Mouse (Mus musculus) G1E (cell line): ENCODE results near the gene Polr2m.

Experiments
- CTCF ChIP-seq: IDR thresholded peaks from 2 replicates; pipeline ENCODE4 v1.5.1; 2012; ENCODE audit warnings: low read depth, low read length, inconsistent platforms, mixed read lengths
- GATA1 ChIP-seq: IDR thresholded peaks from 2 replicates; pipeline ENCODE4 v1.6.1; 2012; ENCODE audit warnings: borderline replicate concordance, low read length, inconsistent platforms, mixed read lengths
- TAL1 ChIP-seq: conservative IDR thresholded peaks from 2 replicates; pipeline ENCODE4 v1.6.1; 2012; ENCODE audit warnings: low read depth, low read length, inconsistent platforms, mixed read lengths

DNA sequence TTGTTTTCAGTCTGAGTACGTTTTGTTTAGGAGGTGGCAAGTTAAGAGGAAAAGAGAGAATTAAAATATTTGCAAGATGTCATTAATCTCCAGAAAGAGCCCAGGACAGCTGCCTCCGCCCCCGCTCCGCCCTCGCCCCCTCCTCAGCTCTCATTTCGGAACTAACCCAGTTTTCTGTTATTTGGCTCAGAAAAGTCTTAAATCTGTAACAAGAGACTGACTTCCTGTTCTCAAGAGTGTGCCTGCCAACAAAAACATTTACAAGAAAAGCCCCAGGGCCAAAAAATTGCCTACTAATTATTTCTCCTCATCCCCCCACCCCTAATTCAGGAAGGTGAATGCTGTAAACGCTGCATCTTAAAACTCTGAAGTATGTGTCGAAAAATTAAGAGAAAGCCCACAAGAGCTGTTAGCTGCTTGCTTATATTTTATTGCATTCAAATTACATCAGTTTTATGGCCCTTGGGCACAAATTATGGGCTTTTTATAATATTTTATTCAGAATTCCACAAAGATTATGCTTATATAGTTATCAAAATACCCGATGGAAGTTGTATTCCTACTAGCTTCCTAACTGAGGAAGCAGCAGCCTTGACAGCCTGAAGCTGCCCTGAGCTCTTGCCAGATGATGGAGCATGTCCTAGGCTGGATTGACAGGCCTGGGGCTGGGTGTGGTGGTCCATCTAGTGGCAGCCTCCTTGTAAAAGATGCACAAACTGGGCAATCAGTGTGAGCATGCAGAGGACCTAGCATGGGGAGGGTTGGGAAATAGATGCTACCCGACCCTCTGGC, 12.9 kb upstream of the Polr2m start:
- TF ChIP-seq CTCF (no peak), GATA1 (no peak), TAL1 (no peak)
